Mouse (Mus musculus): ENCODE data around the gene Fto. TPM values are rescaled to one million over a fixed set of nuclear protein-coding genes. Genes with fewer than 3 reads are reported as not detected.
A peak's percentile ranks its signal among the peaks of the same experiment; 100 is the strongest.

Gene Fto
- polyA plus RNA-seq, 1 experiment from 2014 or later: 110 TPM

DNA sequence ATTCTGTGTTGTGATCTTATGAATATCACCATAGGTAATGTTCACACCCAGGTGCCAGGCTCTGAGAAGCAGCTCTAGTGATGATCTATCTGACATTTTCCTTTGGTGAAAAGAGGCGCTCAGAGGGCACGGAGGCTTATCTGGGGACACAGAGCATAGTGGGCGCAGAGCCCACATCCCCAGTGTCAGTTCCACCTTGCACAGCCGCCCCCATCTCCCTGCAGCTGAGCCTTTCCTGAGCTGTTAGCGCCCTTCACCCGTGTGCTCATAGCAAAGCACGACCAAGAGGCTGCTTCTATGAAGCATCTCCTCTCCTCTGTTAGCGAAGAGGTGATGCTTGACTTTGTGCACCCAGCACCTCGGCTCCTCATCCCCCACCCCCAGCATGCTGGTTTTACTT, 185.3 kb downstream of the Fto start:
- no peak overlapping the region for H3K27ac ChIP-seq (ENCODE audit: low read depth, low read length)
- peaks cover 20% of the 10 kb centered on the region for H3K4me1 ChIP-seq (ENCODE audit: control insufficient read depth, insufficient read depth, low read length)
- H3K9me3 ChIP-seq (ENCODE audit: control insufficient read depth, low read length): no peaks in the 10 kb centered on the region
- no peaks in the 10 kb centered on the region for H3K36me3 ChIP-seq (ENCODE audit: control insufficient read depth, insufficient read depth, low read length)
- ATAC-seq (ENCODE audit: low FRiP score): no peak
- DNase-seq (ENCODE audit: low spot score, missing footprints): no peak
- no peak overlapping the region for H3K9ac ChIP-seq (ENCODE audit: low read length)
- H3K4me2 ChIP-seq: no peak overlapping the region
- H3K27me3 ChIP-seq (ENCODE audit: control insufficient read depth, insufficient read depth, low read length): peaks cover 5% of the 10 kb centered on the region; the same call in 1 of the 2 replicates
- no peak overlapping the region for H3K4me3 ChIP-seq (ENCODE audit: low read depth, low read length)
- WGBS: 82% methylated on average over 9 of the region's 9 CpGs

- no peak for ATAC-seq (ENCODE audit: low FRiP score)
- peaks cover 20% of the 10 kb centered on the region for H3K4me1 ChIP-seq (ENCODE audit: control insufficient read depth, insufficient read depth, low read length)
Measured at GRCm38 (mm10) chr8:91499303-91499702, 186.0 kb downstream of the Fto start.

GRCm38 (mm10) chr8:91501960-91502600, 188.8 kb downstream of the Fto start:
- no peak overlapping the region for H3K27ac ChIP-seq (ENCODE audit: low read depth, low read length)
- WGBS: 86% methylated on average over 11 of the region's 11 CpGs
- peaks cover 35% of the 10 kb centered on the region for H3K27me3 ChIP-seq (ENCODE audit: control insufficient read depth, insufficient read depth, low read length)

More at GRCm38 (mm10) chr8:91499303-91499702, 186.0 kb downstream of the Fto start:
- DNase-seq (ENCODE audit: low spot score, missing footprints): no peak
- Histone ChIP-seq H3K27me3 (ENCODE audit: control insufficient read depth, insufficient read depth, low read length) (peaks cover 11% of the 10 kb centered on the region), H3K9me3 (ENCODE audit: control insufficient read depth, low read length) (no peaks in the 10 kb centered on the region), H3K9ac (ENCODE audit: low read length) (no peak overlapping the region), H3K4me3 (ENCODE audit: low read depth, low read length) (no peak overlapping the region), H3K27ac (ENCODE audit: low read depth, low read length) (no peak overlapping the region), H3K4me2 (no peak overlapping the region), H3K36me3 (ENCODE audit: control insufficient read depth, insufficient read depth, low read length) (no peaks in the 10 kb centered on the region)
- 85% methylated on average over 2 of the region's 2 CpGs for WGBS

DNA sequence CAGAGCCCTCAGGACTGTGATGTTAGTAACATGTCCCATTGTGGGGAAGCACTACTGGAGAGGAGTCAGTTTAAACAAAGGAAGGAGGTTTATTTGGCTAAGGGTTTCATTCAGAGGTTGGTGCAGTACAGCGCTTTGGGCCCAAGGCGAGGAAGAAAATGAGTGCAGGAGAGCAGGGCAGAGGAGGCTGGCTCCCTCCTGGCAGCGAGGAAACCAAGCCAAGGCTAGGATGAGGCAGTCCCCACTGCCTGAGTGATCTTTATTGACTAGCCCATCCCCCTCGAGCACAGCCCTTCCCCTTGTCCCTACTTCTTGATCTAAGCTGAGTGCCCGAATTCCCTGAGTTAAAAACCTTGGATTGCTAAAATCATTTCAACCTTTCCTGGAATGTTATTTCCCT, 189.5 kb downstream of the Fto start:
- peaks cover 16% of the 10 kb centered on the region for H3K4me1 ChIP-seq (ENCODE audit: control insufficient read depth, insufficient read depth, low read length)
- ATAC-seq (ENCODE audit: low FRiP score) (no peak), DNase-seq (ENCODE audit: low spot score, missing footprints) (no peak)
- H3K27ac ChIP-seq (ENCODE audit: low read depth, low read length): no peak overlapping the region
- H3K9ac ChIP-seq (ENCODE audit: low read length): peak overlapping the region; percentile 20; the same call in 1 of the 2 replicates
- no peak overlapping the region for H3K4me3 ChIP-seq (ENCODE audit: low read depth, low read length)
- WGBS: 17% methylated on average over 5 of the region's 5 CpGs
- no peak overlapping the region for H3K4me2 ChIP-seq
- H3K27me3 ChIP-seq (ENCODE audit: control insufficient read depth, insufficient read depth, low read length): peaks cover 39% of the 10 kb centered on the region
- H3K9me3 ChIP-seq (ENCODE audit: control insufficient read depth, low read length): no peaks in the 10 kb centered on the region
- no peaks in the 10 kb centered on the region for H3K36me3 ChIP-seq (ENCODE audit: control insufficient read depth, insufficient read depth, low read length)

More at GRCm38 (mm10) chr8:91501960-91502600, 188.8 kb downstream of the Fto start:
- Histone ChIP-seq H3K4me1 (ENCODE audit: control insufficient read depth, insufficient read depth, low read length) (peaks cover 13% of the 10 kb centered on the region), H3K4me2 (no peak overlapping the region), H3K4me3 (ENCODE audit: low read depth, low read length) (no peak overlapping the region), H3K9me3 (ENCODE audit: control insufficient read depth, low read length) (no peaks in the 10 kb centered on the region), H3K36me3 (ENCODE audit: control insufficient read depth, insufficient read depth, low read length) (no peaks in the 10 kb centered on the region), H3K9ac (ENCODE audit: low read length) (no peak overlapping the region)
- no peak for ATAC-seq (ENCODE audit: low FRiP score)
- no peak for DNase-seq (ENCODE audit: low spot score, missing footprints)

DNA sequence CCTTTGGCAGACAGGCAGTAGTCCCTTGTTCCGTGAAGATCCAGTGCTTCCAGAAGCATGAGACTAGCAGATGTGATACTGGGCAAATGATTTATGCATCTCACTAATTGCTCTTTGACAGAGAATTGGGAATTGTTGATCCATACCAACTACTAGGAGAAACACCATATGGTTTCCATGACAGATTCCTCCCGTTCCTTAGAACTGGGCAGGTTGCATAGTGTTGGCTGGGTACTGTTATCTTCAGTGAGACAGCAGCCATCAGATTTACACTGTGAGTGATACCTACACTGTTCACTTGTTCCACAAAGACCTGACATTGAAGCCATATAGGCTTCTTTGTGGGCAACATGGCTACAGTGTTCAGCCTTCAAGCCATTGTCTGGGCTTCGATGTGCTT, 191.0 kb downstream of the Fto start:
- 93% methylated on average over 3 of the region's 3 CpGs for WGBS
- no peak overlapping the region for H3K4me2 ChIP-seq
- DNase-seq (ENCODE audit: low spot score, missing footprints): no peak
- H3K36me3 ChIP-seq (ENCODE audit: control insufficient read depth, insufficient read depth, low read length): no peaks in the 10 kb centered on the region
- H3K4me1 ChIP-seq (ENCODE audit: control insufficient read depth, insufficient read depth, low read length): peaks cover 32% of the 10 kb centered on the region
- H3K4me3 ChIP-seq (ENCODE audit: low read depth, low read length): no peak overlapping the region
- no peaks in the 10 kb centered on the region for H3K9me3 ChIP-seq (ENCODE audit: control insufficient read depth, low read length)
- no peak overlapping the region for H3K9ac ChIP-seq (ENCODE audit: low read length)
- peaks cover 41% of the 10 kb centered on the region for H3K27me3 ChIP-seq (ENCODE audit: control insufficient read depth, insufficient read depth, low read length)
- H3K27ac ChIP-seq (ENCODE audit: low read depth, low read length): no peak overlapping the region
- no peak for ATAC-seq (ENCODE audit: low FRiP score)

DNA sequence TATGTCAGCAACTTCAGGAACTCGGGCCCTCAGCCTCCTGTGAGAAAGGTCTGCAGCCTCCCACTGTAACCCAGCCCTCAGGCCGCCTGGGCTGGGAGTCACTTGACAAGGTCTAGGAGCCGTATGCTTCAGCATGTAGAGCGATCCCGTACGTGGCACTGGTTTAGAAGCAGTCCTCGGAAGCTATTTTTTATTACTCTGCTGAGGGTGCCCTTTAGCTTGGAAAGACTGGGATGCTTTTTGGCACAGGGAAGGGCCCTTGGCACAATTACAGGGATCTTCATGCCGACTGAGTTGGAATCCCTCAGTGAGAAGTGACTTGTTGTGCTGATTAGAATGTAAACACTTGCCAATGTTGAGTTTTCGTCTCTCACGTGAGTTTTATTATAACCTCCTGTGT, 191.6 kb downstream of the Fto start:
- peaks cover 37% of the 10 kb centered on the region for H3K4me1 ChIP-seq (ENCODE audit: control insufficient read depth, insufficient read depth, low read length)
- H3K27ac ChIP-seq (ENCODE audit: low read depth, low read length): no peak overlapping the region
- 88% methylated on average over 10 of the region's 10 CpGs for WGBS
- H3K9me3 ChIP-seq (ENCODE audit: control insufficient read depth, low read length): no peaks in the 10 kb centered on the region
- H3K4me2 ChIP-seq: no peak overlapping the region
- DNase-seq (ENCODE audit: low spot score, missing footprints): no peak
- no peak overlapping the region for H3K4me3 ChIP-seq (ENCODE audit: low read depth, low read length)
- peaks cover 41% of the 10 kb centered on the region for H3K27me3 ChIP-seq (ENCODE audit: control insufficient read depth, insufficient read depth, low read length)
- ATAC-seq (ENCODE audit: low FRiP score): no peak
- no peaks in the 10 kb centered on the region for H3K36me3 ChIP-seq (ENCODE audit: control insufficient read depth, insufficient read depth, low read length)
- H3K9ac ChIP-seq (ENCODE audit: low read length): no peak overlapping the region

DNA sequence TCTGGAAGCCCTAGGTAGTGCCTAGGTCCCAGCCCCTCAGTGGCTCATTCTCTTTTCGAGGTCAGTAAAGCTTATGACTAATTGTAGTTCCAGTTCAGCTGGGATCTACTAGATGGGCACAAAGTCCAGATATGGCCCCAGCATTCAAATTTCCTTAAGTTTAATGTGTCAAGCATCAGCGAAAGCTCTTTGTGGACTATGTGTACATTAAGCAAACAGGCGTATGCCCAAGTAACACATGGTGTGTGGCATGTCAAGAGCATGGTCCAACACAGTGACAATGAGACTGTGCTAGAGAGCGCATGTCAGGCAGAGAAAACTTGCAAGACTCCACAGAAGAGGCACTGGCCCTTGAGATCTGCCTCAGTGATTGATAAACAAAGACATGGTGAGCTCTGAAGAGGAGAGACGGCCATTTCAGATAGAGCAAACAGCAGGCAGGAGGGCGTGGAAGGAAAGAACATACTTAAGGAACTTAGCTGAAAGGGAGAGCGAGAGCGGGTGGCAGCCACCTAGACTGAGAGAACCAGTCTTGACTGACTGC, 192.2 kb downstream of the Fto start:
- H3K9me3 ChIP-seq (ENCODE audit: control insufficient read depth, low read length): no peaks in the 10 kb centered on the region
- H3K36me3 ChIP-seq (ENCODE audit: control insufficient read depth, insufficient read depth, low read length): no peaks in the 10 kb centered on the region
- 81% methylated on average over 8 of the region's 8 CpGs for WGBS
- DNase-seq (ENCODE audit: low spot score, missing footprints): no peak
- peaks cover 41% of the 10 kb centered on the region for H3K27me3 ChIP-seq (ENCODE audit: control insufficient read depth, insufficient read depth, low read length)
- H3K4me1 ChIP-seq (ENCODE audit: control insufficient read depth, insufficient read depth, low read length): peaks cover 43% of the 10 kb centered on the region
- H3K4me3 ChIP-seq (ENCODE audit: low read depth, low read length): no peak overlapping the region
- no peak overlapping the region for H3K4me2 ChIP-seq
- ATAC-seq (ENCODE audit: low FRiP score): no peak
- H3K9ac ChIP-seq (ENCODE audit: low read length): no peak overlapping the region
- no peak overlapping the region for H3K27ac ChIP-seq (ENCODE audit: low read depth, low read length)

DNA sequence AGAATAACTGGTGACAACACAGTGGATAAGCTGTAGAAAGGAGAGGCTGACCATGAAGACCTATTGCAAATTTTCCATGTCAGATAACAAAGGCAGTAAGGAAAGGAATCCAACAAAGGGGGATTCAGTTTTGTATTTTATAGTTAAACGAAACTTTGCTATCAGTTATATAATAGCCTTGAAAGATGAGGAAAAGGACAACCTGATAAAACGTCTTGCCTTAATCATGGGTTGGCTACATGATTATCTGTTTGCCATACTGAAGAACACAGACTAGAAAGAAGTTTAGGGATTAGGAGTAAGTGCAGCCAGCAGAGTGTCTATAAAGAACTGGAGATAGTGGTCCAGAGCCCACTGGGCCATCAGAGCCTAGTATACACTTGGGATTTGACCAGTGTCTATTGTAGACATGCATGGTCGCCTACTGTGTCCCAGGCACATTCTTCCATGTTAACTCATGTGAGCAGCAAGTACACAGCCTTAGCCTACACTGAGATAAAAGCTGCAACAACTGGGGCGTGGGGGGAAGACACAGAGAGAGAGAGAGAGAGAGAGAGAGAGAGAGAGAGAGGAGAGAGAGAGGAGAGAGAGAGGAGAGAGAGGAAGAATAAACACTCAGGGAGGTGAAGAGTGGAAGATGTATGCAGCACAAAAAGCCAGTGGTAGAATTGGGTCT, 192.8 kb downstream of the Fto start:
- DNase-seq (ENCODE audit: low spot score, missing footprints): no peak
- WGBS: 76% methylated on average over 4 of the region's 4 CpGs
- Histone ChIP-seq H3K4me1 (ENCODE audit: control insufficient read depth, insufficient read depth, low read length) (peaks cover 47% of the 10 kb centered on the region), H3K4me2 (no peak overlapping the region), H3K27me3 (ENCODE audit: control insufficient read depth, insufficient read depth, low read length) (peaks cover 45% of the 10 kb centered on the region), H3K36me3 (ENCODE audit: control insufficient read depth, insufficient read depth, low read length) (no peaks in the 10 kb centered on the region), H3K9me3 (ENCODE audit: control insufficient read depth, low read length) (no peaks in the 10 kb centered on the region), H3K4me3 (ENCODE audit: low read depth, low read length) (no peak overlapping the region), H3K27ac (ENCODE audit: low read depth, low read length) (no peak overlapping the region), H3K9ac (ENCODE audit: low read length) (no peak overlapping the region)
- ATAC-seq (ENCODE audit: low FRiP score): no peak

DNA sequence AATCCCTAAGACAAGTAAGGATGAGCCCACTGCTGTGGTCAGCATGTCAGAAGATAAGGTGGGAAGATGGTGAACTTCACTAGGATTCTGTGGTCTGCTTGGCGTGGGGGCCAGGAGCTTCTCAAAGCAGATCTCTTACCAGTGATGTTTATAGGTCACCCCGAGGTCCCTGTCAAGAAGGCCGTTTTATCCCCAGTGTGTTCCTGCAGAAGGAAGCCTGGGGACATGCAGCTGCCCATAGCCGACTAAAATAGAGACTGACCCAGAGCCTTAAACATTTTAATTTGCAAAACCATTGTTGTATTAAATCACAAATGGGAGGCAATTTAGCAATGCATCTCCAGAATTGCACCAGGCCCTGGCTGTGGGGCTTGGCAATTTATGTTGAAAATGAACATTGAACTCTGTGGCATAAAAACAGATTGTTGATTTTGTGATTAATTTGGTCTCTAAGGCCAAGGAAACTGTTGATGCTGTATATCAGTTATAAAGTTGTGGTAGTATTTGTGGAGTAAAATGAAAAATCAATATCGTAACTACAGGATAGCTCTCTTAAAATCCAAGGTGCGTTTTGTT, 193.4 kb downstream of the Fto start:
- Histone ChIP-seq H3K4me1 (ENCODE audit: control insufficient read depth, insufficient read depth, low read length) (peaks cover 47% of the 10 kb centered on the region), H3K4me3 (ENCODE audit: low read depth, low read length) (no peak overlapping the region), H3K9me3 (ENCODE audit: control insufficient read depth, low read length) (no peaks in the 10 kb centered on the region), H3K27ac (ENCODE audit: low read depth, low read length) (no peak overlapping the region), H3K9ac (ENCODE audit: low read length) (no peak overlapping the region), H3K36me3 (ENCODE audit: control insufficient read depth, insufficient read depth, low read length) (no peaks in the 10 kb centered on the region), H3K27me3 (ENCODE audit: control insufficient read depth, insufficient read depth, low read length) (peaks cover 51% of the 10 kb centered on the region), H3K4me2 (no peak overlapping the region)
- ATAC-seq (ENCODE audit: low FRiP score) (no peak), DNase-seq (ENCODE audit: low spot score, missing footprints) (no peak)
- 74% methylated on average over 6 of the region's 6 CpGs for WGBS
